Mouse (Mus musculus) kidney, adult 11 months (tissue): ENCODE measurements around the gene S100a11.
"Not testable (repeated sequence)": the region's sequence is repeated elsewhere in the genome, so short reads cannot be mapped to it uniquely, and the experiment has no call there.

Experiments
- DNase-seq: peaks from one replicate; pipeline ENCODE4 v3.0.0; 2022

S100a11 gene

DNA sequence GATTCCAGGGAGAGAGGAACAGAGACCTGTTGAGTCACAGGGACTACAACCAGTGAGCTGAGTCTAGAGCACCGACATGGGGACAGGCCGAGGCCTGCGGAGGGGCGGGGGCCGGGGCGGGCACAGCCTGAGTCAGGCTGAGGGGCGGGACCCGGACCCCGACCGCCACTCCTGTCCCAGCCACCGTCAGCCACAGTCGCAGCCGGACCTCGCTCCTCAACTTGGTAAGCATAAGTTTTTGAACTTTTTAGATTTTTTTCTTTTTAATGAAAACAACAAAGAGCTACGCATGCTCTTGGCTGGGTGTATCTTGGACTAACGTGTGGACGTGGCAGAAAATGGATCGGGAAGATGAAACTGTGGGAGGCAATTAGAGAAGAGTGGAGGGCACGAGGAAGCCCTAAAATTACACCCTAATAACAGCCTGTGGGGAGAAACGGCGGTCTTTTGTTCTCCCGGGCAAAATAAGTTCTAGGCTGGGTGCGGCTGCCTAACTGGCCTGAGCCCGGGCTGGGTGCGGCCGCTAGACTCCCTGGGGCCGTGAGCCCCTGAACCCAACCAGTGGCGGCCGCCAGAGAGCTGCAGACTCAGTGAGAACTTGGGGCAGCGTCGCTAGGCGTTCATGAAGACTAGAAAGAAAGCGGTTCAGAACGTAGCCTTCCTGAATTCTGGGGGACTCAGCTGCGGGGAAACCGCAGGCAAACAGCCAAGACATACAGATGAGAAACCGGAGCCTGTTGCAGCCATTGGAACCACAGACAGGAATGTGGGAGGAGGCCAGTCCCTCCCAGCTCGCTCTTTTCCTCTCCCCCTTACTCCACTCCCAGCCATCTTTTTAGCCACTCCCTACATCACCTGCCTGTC is at the start of gene S100a11:
S100a11 (plus strand) TSS at position 159 of the 864 bp plus-strand sequence.
- peak; percentile 53 for DNase-seq

DNA sequence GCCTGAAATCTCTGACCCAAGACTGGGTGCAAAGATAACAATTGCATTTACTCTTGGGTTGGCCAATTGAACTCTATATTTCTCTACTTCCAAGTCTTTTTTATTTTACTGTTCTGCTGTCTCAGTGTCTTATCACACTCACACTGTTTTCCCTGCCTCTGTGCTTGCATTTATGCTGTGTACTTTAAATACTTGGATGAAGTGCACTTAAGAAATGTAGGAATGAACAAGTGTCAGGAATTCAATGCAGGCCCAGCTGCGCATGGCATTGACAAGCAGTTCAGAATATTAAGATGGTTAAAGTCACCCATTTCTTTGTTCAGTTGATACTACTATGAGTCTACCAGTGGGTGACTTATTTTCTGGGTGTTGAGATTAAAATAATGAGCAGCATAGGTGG is 40.2 kb upstream of the S100a11 start:
- no peak for DNase-seq

DNA sequence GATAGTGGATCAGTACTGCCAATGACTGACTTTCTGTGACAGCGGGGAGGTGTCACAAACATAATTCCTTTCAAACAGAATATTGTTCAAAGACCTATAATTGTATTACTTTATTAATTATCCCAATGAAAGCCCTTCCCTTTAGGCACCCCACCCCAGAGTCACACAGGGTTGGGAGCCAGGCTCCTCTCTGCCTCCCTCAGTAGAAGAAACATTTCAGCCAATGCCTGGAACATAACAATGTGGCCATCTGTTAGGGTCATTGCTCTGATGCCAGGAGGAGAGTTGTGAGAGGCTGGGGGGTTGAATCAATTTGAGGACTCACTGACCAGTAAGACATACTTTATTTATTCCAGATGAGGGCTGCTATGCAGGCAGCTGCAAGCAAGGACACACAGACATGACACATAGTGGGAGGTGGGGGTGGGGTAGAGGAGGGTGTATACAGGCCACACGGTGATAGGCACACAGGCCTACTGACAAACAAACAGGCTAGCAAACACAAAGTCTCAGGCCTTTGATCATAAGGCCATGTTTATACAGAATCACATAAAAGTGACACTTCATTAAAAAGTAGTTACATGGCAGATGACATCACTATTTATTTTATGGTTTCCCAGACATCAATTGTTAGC is 38.2 kb upstream of the S100a11 start:
- no peak for DNase-seq

DNA sequence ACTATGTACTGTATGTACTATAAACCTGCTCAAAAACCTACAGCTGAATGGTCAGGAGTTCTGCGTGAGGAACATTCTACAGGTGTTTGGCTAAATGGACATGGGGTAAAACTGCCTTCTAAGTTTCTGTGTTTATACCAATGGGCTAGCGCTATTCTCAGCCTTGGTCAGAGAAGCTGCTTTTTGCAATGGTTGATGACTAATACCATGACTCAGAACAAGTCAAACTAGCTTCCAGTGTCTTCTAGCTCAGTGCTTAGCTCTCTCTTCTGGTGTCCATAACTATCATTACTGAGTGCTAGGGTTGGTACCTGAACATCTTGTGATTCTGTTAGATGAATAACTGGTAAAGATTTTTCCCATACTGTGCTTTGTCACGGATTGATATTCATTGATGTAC is 34.7 kb upstream of the S100a11 start:
- no peak for DNase-seq

DNA sequence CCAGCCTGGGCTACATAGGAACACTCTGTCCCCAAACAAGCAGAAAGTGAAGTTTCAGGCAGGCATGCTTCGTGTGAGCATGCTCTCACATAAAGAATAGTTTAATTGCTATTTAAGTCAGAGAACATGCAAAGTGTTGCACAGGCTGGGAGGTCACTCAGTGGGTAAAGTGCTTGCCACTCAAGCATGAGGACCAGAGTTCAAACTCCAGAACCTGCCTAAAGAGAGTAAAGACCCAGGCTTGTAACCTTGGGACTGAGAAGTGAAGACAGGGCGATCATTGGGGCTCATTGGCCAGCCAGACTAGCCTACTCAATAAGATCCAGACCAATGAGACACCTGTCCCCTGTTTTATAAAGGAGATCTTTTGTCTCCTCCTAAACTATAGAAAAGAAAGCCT is 31.7 kb upstream of the S100a11 start:
- peak; percentile 15 for DNase-seq

DNA sequence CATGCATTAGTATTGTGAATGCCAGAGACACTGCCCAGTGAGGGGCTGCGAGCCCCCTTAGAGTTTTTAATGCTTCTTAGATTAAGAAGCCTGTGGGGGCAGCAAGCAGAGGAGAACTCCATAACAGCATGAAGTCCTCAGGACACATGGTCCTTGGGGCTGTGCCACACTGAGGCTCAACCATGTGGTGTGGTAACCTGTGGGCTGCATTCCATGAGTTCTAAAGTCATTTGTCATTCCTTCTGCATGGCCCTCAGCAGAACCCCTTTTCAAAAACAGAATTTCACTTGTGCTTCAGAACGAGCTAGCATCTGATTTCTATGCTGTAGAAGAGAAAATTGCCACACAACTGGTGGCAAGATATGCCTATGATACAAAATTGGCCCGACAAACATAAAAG is 28.1 kb upstream of the S100a11 start:
- no peak for DNase-seq

DNA sequence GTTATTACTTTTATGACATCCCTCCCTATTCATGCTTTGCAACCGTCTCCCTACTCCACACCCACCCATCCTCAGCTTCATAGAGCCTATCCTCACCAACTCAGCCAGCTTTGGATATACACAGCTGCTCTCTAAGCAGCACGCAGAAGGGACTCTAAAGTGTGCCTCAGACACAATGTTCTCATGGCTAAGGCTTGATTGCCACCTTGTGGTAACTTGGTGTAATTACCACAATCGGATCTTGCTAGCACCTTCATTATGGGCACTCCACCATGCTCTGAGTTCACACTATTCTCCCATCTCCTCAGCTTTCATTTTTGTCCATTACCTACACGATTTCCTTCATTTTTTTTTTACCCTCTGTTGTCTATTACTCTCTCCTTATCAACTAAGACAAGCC is 26.3 kb upstream of the S100a11 start:
- DNase-seq, result peak; percentile 37

DNA sequence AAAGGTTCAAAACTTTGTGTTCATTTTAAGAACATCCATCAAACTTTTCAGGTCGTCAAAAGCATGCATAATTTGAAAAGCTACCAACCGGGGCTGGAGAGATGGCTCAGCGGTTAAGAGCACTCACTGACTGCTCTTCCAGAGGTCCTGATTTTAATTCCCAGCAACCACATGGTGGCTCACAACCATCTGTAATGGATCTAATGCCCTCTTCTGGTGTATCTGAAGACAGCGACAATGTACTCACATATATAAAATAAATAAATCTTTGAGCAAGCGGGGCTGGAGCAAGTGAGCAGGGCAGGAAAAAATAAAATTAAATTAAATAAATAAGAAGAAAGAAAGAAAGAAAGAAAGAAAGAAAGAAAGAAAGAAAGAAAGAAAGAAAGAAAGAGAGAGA is 25.5 kb upstream of the S100a11 start:
- DNase-seq, result not testable (repeated sequence)

DNA sequence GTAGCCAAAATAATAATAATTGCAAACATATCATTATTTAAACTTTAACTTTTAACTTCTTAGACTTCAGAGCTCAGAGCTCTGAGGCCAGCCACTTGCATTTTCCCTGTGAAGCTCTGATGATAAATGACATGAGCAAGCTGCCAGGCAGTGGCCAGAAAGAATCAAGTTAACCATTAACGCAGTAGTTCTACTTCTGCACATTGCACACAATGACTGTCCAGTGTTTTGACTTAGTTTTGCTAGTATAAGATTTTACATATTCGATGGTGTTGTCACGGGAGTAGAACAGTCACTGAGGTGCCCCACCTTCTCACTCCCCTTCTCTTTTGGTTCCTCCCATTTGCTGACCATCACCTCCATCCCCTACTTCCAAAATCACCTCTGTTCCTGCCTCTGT is 23.2 kb upstream of the S100a11 start:
- peak; percentile 34 for DNase-seq

DNA sequence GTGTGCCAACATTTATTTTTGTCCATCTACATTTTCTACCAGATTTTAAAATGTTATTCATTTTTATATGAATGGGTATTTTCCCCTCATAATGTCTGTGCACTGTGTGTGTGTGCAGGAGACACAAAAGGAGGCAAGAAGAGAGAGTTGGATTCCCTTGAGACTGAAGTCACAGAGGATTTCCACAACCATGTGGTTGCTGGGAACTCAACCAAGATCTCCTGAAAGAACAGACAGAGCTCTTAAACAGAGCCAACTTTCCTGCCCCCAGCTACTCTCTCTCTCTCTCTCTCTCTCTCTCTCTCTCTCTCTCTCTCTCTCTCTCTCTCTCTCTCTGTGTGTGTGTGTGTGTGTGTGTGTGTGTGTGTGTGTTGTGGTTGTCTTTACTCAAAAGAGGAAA is 21.2 kb upstream of the S100a11 start:
- no peak for DNase-seq

DNA sequence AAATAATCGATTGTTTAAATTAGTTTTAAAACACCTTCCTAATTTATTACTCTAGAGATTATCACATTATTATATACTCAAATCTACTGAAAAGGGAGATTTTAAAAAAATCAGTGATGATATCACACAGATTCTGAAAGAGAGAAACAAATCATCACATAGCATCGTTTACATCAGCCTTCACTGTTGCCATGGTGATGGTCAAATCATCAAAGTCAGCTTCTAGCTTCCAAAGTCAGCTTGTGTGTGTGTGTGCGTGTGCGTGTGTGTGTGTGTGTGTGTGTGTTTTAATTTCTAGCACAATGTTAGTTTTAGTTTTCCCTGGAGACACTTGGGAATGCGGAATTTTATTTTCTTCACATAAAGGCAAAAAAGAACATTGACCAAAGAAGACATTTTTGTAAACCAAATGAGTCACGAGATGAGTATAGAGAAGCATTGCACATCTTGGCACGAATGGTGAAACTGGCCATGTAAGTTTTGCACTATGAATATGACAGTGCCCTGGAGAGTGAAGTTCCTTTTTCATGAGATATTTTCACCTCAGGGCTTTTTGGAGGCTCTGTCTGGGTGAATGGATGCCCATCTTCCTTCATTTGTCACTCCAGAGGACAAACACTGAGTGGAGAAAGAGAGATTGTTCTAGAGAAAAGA is 15.6 kb upstream of the S100a11 start:
- no peak for DNase-seq

DNA sequence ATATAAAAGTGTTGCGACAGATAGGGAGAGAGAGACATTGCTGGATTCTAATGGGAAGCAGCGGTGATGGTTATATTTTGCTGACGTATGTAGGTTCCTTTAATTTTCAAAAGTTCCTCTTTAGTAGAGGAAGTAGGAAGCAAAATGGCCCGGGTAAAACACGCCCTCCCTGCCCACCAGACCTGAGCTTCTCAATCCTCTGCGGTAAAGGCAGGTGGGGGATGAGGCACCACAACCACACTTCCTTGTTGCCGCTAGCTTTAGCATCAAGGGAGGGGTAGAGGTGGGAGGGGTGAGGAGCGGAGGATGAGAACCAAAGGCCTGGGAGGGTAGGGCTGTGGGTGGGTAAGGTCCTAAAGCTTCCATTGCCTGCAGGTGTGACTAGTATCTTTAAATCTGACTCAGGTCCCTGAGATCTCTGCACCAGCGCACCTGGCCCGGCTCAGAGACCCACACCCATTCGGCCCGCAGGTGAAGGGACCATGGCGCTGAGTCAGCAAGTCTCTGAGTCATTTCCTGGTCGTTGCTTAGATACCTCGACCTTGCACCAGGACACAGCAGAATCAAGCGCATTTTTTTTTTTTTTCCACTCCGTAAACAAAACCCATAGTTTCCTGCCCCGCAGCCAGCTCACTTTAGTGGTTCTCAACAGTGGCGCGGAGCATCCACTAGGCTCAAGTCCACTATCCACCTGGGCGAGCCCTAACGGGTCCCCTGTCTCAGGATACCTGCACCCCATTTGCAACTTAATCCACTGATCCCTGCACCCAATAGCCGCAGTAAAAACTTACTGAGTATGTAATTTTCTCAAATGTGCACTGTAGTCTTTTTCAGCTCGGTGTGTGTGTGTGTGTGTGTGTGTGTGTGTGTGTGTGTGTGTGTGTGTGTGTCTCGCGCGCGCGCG is 14.1 kb upstream of the S100a11 start:
- DNase-seq, result peak; percentile 56

DNA sequence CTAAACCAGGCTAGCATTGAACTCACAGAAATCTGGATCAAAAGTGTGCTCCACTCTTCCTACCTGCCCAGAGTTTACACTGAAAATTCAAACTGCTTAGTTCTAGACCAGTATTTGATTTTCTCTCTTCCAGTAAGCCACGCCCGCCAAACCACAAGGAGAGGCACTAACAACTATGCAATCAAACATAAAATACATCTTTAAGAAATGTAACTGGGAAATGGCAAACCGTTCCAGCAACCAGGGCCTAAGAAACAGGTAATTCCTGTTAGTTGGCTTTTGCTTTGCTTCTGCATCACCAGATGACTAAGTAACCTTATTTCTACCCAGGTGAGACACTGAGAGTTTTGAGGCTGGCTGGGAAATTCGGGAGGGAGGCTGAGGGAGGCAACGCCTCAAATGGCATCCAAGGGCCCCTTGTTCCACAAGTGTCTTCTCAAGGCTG is 13.4 kb upstream of the S100a11 start:
- DNase-seq, result peak; percentile 7

DNA sequence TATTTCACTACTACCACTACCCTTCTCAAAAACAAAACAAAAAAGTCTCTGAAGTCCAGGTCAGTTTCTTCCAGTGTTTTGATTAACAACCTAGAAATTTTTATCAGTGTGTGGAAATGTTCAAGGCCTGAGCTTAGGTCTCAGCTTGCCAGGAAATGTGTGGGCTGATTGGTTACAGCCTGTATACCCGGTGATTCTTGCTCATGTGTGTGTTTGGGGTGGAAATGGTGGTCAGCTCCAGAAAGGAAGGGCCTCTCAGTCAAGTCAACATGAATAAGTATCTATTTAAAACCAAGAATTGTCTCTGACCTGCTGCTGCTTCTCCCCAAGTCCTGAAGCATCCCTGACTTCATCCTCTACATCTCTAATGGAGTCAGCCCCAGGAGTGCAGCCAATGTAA is 11.0 kb upstream of the S100a11 start:
- no peak for DNase-seq

DNA sequence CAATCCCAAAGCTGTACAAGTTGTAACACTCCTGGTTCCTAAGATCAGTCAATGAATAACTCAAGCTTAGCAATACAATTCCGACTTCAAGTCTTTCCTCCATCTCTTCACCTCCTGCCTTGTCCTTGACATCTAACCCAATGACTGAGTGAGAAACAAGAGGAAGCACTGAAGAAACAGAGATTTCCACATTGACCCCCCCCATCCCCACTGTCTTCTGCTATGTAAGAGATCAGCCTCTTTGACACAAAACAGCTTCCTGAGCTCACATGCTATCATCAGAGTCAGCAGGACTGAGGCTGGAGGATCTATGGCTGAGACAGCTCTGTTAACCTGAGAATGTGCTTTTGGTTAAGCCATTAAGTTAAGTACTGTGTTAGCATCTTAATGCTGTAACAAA is 9.3 kb upstream of the S100a11 start:
- DNase-seq, result no peak

DNA sequence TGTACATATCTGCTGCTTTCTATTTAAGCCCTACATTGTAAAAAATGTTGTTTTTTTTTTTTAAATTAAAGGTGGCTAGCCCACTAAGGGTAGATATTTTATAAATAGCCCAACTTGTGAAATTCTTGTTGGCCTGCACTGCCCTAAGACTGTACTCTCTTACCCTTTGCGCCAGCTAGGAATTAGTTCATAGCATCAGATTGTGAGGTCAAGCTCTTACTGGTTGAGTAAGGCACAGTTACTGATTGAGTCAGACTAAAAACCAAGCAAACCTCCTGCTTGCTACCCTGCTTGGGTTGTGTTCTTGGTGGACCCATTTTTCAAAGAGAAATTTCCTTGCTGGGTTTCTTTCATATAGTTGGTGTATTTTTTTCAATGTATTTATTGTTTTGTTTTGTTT is 8.5 kb upstream of the S100a11 start:
- DNase-seq, result no peak

DNA sequence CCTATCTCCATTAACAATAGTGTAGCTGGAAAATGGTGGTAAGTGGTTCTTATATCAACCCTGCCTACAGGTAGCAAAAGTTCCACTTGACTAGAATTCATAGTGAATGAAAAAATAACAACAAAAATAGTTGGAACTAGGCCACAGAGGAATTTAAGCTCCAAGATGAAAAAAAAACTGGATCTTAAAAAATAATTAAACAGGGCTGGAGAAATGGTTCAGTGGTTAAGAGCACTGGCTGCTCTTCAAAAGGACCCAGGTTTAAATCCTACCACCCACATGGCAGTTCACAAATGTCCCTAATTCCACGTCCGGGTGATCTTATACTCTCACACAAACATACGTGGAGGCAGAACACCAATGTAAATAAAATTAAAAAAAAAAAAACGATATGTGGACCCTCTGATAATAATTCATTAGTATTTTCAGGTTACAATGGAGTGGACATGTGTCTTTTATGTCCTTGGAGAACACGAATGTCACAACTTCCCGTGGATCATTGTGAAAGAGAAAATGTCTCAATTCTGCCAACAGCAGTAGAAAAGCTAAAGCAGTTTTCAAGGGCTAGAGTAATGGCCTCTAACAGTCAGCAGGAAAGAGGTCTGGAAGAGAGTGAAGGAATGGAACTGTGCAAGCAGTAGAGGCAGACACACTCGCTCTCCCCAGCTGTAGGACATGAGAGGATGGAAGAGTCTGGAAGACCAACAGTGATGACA is 7.7 kb upstream of the S100a11 start:
- DNase-seq, result no peak

DNA sequence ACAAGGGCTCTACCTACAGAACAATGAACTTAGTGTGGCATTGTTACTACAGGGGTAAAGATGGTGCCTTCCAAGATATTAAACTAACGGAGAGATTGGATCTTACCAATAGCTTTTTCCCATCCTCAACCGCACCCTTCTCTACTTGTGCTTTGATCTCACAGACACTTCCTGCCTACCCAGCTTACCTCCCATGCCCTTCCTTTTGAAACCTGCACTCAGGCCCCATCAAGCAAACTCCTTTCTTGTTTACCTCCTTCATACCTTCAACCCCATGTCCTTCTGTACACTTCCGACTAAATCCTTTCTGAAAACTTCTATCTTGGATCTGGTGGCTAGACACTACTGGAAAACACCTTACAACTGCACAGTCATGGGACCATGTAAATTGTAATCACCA is 5.7 kb upstream of the S100a11 start:
- no peak for DNase-seq

DNA sequence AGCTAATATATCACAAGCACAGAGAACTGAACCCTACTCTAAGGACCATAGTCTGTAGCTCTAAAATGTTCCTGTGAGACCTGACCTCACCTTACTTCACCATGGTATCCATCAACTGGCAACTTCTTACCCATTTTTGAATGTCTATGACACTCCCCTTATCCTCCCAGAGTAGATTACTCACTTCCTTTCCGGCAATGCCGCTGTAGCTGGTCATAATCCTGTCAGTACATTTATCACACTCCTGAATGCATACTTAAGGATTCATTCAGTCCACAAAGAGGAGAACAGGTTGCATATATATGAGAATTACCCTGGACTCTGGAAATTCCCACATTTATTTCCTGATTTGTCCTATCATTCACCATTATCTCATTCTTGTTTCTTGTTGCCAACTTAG is 2.9 kb upstream of the S100a11 start:
- DNase-seq, result no peak

DNA sequence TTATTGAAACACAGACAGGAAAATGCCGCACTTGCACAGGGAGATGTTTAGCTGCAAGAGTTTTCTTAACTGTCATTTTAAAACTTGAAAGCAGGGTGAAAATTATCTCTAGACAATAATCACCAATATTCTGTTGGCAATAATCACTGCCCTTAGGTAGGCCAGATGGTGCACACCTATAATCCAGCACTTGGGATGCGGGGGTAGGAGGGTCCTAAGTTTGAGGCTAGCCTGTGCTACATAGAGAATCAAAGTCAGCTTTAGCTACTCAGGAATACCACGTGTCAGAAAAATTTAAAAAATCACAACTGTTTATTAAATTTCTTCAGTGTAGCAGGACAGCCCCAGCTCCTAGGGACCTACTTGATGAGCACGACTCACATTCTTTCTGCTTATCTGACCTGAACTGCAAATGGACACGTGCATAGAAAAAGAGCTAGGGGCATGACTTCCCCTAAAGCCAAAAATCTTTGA is 395 bp upstream of the S100a11 start:
- no peak for DNase-seq

DNA sequence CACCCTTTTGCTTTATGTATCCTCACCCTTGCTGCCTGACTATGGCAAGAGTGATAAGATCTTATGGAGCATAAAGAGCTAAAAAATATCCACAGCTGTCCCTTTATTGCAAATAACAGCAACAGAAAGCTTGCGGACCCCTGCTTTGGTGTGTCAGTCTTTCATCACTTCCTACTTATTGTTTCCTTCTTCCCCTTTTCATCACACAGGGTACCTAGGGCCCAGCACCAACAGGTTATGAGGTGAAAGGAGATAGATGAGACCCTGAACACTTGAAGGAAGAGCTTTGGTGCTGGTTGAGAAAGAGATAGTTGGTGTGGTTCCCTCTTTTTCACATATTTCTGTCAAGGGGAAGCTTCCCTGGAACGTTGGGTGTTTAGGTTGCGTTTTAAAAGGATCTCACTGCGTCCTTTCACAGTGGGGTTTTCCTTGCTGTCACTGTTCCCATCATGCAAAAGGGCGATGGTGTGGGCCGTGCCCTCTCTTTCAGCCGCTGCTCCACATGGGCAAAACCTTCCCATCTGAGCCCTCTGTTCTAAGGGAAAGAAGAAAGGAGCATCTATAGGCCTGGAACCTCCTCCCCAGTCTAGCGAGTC is 1.3 kb downstream of the S100a11 start:
- no peak for DNase-seq

DNA sequence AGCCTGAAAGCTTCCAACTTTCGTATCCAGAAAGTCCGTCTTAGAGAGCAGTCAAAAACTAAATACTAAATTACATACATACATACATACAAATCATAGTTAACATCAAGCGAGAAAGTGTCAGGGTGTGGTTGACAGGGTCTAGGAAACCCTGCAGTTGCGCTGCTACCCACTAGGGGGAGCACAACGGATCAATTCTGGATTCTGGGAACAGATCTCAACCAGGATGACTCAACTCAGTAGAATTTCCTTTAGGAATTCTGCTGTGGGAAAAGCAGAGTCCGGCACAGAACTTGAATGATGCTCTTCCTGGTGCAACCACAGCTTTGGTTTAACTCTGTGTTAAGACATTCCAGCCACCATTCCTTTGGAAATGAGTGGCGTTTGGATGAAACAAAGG is 2.3 kb downstream of the S100a11 start:
- DNase-seq, result peak; percentile 51
